Mouse (Mus musculus) heart, adult 9 months (tissue): ENCODE measurements around the gene Letmd1.
A peak's percentile ranks its signal among the peaks of the same experiment; 100 is the strongest.
"Not testable (repeated sequence)": the region's sequence is repeated elsewhere in the genome, so short reads cannot be mapped to it uniquely, and the experiment has no call there.

ENCODE experiments used
- DNase-seq, 2 experiments: peaks; one replicate each; pipeline ENCODE4 v3.0.0; 2022; ENCODE audit warnings: low spot score in 2 of 2

Letmd1 gene

GRCm38 (mm10) chr15:100468295-100469188 lies at the start of gene Letmd1:
Gene Letmd1 (plus strand): TSS chr15:100469023.
- DNase-seq = peak; percentile 89 to 91

GRCm38 (mm10) chr15:100419311-100419710 lies 49.5 kb upstream of the Letmd1 start:
- no peak for DNase-seq

- DNase-seq = no peak
Observed at GRCm38 (mm10) chr15:100419901-100420745, 48.7 kb upstream of the Letmd1 start.

GRCm38 (mm10) chr15:100421059-100421757 lies 47.6 kb upstream of the Letmd1 start:
- DNase-seq = peak; percentile 39 to 47

- DNase-seq = not testable (repeated sequence)
Observed at GRCm38 (mm10) chr15:100421758-100422197, 47.0 kb upstream of the Letmd1 start, which contains the start of gene Gm5475. Gene Gm5475 (plus strand): TSS chr15:100422147.

- no peak for DNase-seq
Observed at GRCm38 (mm10) chr15:100422476-100422875, 46.3 kb upstream of the Letmd1 start.

- DNase-seq = peak; percentile 95 to 96
Observed at GRCm38 (mm10) chr15:100422899-100423860, 45.6 kb upstream of the Letmd1 start.

GRCm38 (mm10) chr15:100423916-100424315 lies 44.9 kb upstream of the Letmd1 start:
- DNase-seq = no peak

GRCm38 (mm10) chr15:100424396-100425122 lies 44.3 kb upstream of the Letmd1 start, which contains the start of gene Slc11a2:
Gene Slc11a2 (minus strand): TSS chr15:100425072.
- no peak for DNase-seq

- DNase-seq = no peak
Observed at GRCm38 (mm10) chr15:100428296-100428905, 40.4 kb upstream of the Letmd1 start.

GRCm38 (mm10) chr15:100429959-100430565 lies 38.8 kb upstream of the Letmd1 start:
- DNase-seq = no peak

GRCm38 (mm10) chr15:100433234-100433633 lies 35.6 kb upstream of the Letmd1 start:
- no peak for DNase-seq

- no peak for DNase-seq
Observed at GRCm38 (mm10) chr15:100436112-100436511, 32.7 kb upstream of the Letmd1 start.

GRCm38 (mm10) chr15:100436518-100436917 lies 32.3 kb upstream of the Letmd1 start:
- DNase-seq = no peak

GRCm38 (mm10) chr15:100443126-100443922 lies 25.5 kb upstream of the Letmd1 start:
- peak; percentile 87 to 91 for DNase-seq

- no peak for DNase-seq
Observed at GRCm38 (mm10) chr15:100446887-100447286, 21.9 kb upstream of the Letmd1 start.

GRCm38 (mm10) chr15:100448572-100448971 lies 20.3 kb upstream of the Letmd1 start:
- DNase-seq = no peak

- no peak for DNase-seq
Observed at GRCm38 (mm10) chr15:100449495-100449894, 19.3 kb upstream of the Letmd1 start.
